Mouse (Mus musculus) kidney, adult 9 months (tissue): ENCODE results near the gene Olfr313.

Experiments used
- DNase-seq: peaks from one replicate; pipeline ENCODE4 v3.0.0; 2022

The Olfr313 gene

DNA sequence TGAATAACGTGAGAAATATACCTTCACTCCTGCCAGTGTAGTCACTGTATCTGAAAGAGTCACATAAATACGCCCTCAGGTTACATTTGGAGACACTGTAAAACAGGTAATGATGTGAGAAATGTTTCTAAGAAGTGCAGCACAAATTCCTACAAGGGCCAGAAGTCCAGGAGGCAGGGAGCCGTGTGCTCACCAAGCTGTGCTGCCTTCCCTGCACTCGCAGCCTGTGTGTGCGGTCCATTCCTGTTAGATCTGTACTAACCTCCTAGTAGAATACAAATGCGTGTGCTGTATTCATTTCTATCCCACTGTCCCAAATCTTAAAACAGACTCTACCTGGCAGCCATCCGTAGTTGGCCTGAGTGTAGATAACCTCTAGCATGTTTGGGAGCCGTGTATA, 45.9 kb downstream of the Olfr313 start:
- DNase-seq, result no peak

DNA sequence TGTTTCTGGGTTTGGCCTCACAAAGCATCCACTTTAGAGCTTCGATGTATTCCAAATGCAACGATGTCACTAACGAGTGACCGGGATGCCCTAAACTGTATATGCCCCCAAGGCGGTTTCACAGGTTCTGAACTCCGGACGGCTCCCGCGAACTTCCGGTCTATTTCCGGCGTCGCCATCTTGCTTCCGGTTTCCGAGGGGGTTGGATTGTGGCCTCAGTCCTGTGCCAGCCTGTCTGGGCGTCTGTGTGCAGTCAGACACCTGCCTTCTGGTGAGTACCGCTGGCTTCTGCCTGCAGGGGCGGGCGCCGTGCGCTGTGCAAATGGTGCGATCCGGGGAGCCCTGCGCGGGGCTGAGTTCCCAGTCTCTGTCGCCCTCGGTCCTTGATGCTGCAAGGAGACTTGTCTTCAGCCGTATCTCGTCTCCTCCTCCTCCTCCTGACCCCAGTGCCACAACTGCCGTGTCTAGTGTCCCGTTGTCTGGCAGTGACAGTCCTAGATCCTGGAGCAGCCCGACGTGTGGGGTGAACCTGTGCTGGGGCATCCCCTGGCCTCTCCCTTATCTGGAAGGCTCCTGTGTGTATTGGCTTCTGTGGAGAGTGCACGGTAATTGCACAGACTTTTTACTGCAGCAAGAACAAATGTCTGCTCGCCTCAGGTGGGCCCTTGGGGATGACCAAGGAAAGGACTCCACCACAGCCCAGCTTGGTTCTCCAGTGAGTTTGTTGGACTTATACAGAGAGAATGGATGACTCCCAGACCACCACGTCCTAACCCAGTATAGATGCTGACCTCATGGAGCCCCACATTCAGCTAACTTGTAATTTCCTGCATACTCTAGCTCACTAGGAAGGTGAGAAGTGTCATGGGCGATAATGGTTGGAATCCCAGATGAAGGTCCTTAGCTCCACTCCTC, 52.5 kb downstream of the Olfr313 start, which contains the start of gene 2810021J22Rik:
2810021J22Rik (plus strand) TSS at position 178 of the 915 bp plus-strand sequence.
- peak; percentile 81 for DNase-seq

DNA sequence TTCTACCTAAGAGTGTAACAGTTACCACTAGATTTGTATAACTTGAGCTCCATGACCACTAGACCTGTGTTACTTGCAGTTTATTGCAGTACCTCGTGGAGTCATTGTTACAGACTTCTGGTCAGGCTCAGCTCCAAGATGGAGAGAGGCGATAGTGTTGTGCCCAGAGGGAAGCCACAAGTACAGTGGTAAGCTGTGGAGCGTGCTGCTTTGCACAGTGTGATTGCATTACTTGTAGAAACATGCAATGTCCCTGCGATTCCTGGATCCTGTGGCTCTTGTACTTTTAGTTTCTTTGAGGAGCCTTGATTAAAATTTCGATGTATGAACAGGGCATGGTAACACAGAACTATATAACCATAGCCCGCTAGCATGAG, 53.1 kb downstream of the Olfr313 start:
- DNase-seq, result peak; percentile 26
